Mouse (Mus musculus) thymus, adult 2 months (tissue): ENCODE results near the gene Zbtb20. TPM values are rescaled to one million over a fixed set of nuclear protein-coding genes. Genes with fewer than 3 reads are reported as not detected.

Experiments used
- DNase-seq: peaks from one replicate; pipeline ENCODE4 v3.0.0; 2021
- H3K27ac ChIP-seq: fragments of 200-500 bp; 2 replicates; pipeline ENCODE4 v1.5.1; 2012; ENCODE audit warnings: low read length, control low read depth; ENCODE audit not compliant: control insufficient read depth, insufficient read depth
- H3K27me3 ChIP-seq: fragments of 200-500 bp; 2 replicates; pipeline ENCODE4 v1.6.1; 2012; ENCODE audit warnings: mild to moderate bottlenecking, low read length, moderate library complexity, mixed read lengths; ENCODE audit not compliant: control insufficient read depth, insufficient read depth
- H3K36me3 ChIP-seq: fragments of 200-500 bp; 2 replicates; pipeline ENCODE4 v1.6.1; 2012; ENCODE audit warnings: mild to moderate bottlenecking, low read length, moderate library complexity; ENCODE audit not compliant: control insufficient read depth, insufficient read depth
- H3K4me1 ChIP-seq: fragments of 200-500 bp; replicated peaks from 2 replicates; pipeline ENCODE4 v1.6.1; 2012; ENCODE audit warnings: low read length; ENCODE audit not compliant: control insufficient read depth, insufficient read depth
- H3K4me3 ChIP-seq: fragments of 200-500 bp; 2 replicates; pipeline ENCODE4 v1.5.1; 2012; ENCODE audit warnings: mild to moderate bottlenecking, low read length, control low read depth, moderate library complexity; ENCODE audit not compliant: control insufficient read depth, insufficient read depth
- CTCF ChIP-seq: fragments of 200-500 bp; IDR thresholded peaks from 2 replicates; pipeline ENCODE4 v1.5.1; 2012; ENCODE audit warnings: mild to moderate bottlenecking, control low read depth, low read length, moderate library complexity, borderline replicate concordance; ENCODE audit not compliant: control insufficient read depth, poor library complexity, insufficient read depth; ENCODE audit errors: extremely low read depth
- POLR2A ChIP-seq: fragments of 200-500 bp; IDR thresholded peaks from 2 replicates; pipeline ENCODE4 v1.6.1; 2012; ENCODE audit warnings: mild to moderate bottlenecking, low read length, control low read depth, moderate library complexity; ENCODE audit not compliant: control insufficient read depth, poor library complexity, insufficient read depth; ENCODE audit errors: extremely low read depth
- WGBS: fragments of 180-500 bp; shearing (Covaris S2); methylation state at CpG from one replicate; pipeline ENCODE4 v1.1.7; 2018; 5-methylcytosine and 5-hydroxymethylcytosine counted together
- polyA plus RNA-seq: library from polyadenylated mRNA; depleted of rRNA; stranded (reverse); fragments of >200 nt; gene quantifications from 2 replicates; pipeline ENCODE4 v1.2.3, GENCODE M21; 2012

Zbtb20 gene
- polyA plus RNA-seq, 1 experiment, result 19.1 TPM

- no peaks in the 10 kb centered on the region for H3K27me3 ChIP-seq
- no peak for DNase-seq
- no peak for TF ChIP-seq POLR2A
- TF ChIP-seq CTCF, result no peak
- no peaks in the 10 kb centered on the region for H3K36me3 ChIP-seq
- WGBS, result 20% methylated on average over 5 of the region's 5 CpGs
- no peak overlapping the region for H3K4me3 ChIP-seq
- no peak overlapping the region for H3K27ac ChIP-seq
- no peaks in the 10 kb centered on the region for H3K4me1 ChIP-seq
Measured at GRCm38 (mm10) chr16:43448141-43448981, 572.7 kb downstream of the Zbtb20 start.

DNA sequence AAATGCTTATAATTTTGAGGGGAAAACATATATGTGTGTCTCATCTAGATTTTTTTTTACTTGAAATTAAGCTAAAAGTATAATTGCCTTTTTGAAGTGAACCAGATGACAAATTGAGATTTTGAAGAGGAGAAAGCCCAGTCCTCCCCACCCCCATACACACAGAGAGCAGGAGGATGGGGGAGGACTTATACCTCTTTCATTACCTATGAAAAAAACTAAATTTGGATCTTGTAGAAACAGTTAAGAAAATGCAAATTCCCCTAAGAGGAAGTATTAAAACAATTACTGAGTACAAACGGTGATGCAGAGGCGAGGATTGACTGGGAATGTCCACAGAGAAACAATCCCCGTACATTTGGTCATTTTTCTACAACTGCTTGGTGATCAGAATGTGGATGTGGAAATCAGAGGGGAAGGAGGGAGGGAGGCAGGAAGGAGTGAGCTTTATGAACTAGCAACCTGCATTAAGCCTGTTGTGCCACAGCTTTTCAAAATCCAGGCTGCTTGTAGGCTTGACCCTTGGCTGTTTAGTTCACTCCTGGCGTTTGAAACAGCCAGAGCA lies 578.8 kb downstream of the Zbtb20 start:
- no peak overlapping the region for H3K4me3 ChIP-seq
- H3K27me3 ChIP-seq, result no peaks in the 10 kb centered on the region
- DNase-seq, result no peak
- H3K4me1 ChIP-seq, result no peaks in the 10 kb centered on the region
- no peak overlapping the region for H3K27ac ChIP-seq
- H3K36me3 ChIP-seq, result no peaks in the 10 kb centered on the region
- no peak for TF ChIP-seq CTCF
- TF ChIP-seq POLR2A, result no peak
- 88% methylated on average over 4 of the region's 4 CpGs for WGBS

DNA sequence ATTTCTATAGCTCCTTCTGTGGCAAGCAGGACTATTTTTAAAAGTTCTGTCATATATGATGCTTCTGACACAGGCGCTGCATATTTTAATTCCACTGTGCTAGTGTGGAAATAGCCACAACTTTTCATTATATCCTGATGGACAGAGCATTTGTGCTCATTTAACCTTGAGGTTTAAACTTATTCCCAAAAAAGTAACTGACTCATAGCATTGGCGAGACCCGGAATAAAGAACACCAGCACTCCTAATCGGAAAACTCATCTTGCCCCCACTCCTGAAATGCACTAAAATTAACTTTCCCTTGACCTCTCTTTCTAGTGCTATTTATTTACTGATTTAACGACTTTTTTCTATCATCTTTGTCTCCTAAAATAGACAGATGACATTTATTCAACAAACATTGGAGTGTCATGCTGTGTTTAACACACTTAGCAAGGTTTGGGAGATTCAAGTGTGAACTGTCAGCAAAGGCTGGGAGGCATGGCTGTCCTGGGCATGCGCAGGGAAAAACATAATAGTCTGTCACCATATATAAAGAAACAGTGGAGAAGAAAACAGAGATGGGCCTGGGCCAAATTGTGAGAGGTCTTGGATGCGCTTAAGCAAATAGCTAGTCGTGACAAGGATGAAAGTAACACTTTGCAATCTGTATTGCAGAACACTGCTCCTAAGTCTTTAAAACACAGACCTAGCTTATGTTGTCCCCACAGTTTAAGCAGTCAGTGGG lies 580.9 kb downstream of the Zbtb20 start:
- no peaks in the 10 kb centered on the region for H3K27me3 ChIP-seq
- H3K4me1 ChIP-seq, result no peaks in the 10 kb centered on the region
- no peak for DNase-seq
- H3K27ac ChIP-seq, result no peak overlapping the region
- no peak for TF ChIP-seq POLR2A
- TF ChIP-seq CTCF, result no peak
- no peaks in the 10 kb centered on the region for H3K36me3 ChIP-seq
- no peak overlapping the region for H3K4me3 ChIP-seq
- 95% methylated on average over 8 of the region's 8 CpGs for WGBS

DNA sequence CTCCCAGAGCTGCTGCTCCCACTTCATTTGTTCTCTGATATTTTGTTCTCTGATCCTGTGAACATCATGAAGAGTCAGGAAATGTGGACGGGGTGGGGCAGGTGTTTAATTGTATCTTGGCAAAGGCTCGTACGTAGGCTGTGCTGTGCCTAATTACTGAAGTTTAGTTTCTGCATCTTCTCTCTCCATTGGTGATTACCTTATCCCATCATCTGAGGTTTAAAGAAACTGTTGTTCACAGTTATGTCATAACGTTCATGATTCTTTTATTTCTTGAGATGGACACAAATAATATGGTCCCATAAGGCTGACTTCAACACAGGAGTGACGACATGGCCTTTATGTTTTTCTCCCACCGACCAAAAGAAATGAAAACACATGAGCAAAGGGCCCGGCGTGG lies 582.1 kb downstream of the Zbtb20 start:
- no peaks in the 10 kb centered on the region for H3K4me1 ChIP-seq
- 93% methylated on average over 8 of the region's 8 CpGs for WGBS
- TF ChIP-seq CTCF (no peak), POLR2A (no peak)
- H3K27me3 ChIP-seq, result no peaks in the 10 kb centered on the region
- H3K36me3 ChIP-seq, result no peaks in the 10 kb centered on the region
- H3K27ac ChIP-seq, result no peak overlapping the region
- no peak overlapping the region for H3K4me3 ChIP-seq
- DNase-seq, result no peak

GRCm38 (mm10) chr16:43458726-43459223 lies 583.1 kb downstream of the Zbtb20 start:
- WGBS, result 97% methylated on average over 7 of the region's 7 CpGs

DNA sequence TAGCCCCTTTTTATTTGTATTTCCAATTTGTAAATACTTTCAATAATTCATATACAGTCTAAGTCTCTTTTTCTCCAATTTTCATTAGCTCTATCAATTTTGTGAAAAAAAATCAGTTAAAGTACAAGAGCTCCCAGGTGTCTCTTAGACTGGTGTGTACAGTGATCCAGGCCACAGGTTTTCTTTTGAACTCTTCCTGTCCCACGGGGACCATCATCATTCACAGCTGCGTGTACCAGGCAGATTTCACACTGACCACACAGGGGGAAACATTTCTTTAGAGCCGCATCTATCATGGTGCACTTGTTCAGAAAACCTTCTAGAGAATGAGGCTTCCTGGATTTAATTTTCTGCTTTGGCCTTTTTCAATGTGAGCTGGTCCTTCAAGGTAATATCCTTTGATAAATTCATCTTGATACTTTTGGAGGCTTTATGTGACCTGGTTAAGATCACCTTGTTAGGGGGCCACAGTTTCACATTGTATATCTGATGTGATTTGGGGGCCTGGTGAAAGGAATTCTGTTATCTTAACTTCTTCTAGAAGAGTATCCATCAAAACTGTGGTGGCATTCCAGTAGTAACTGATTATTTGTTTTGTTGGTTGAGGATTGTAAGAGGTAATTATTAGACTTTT lies 586.2 kb downstream of the Zbtb20 start:
- no peak for DNase-seq
- Histone ChIP-seq H3K4me1 (no peaks in the 10 kb centered on the region), H3K4me3 (no peak overlapping the region), H3K27me3 (no peaks in the 10 kb centered on the region), H3K27ac (no peak overlapping the region), H3K36me3 (no peaks in the 10 kb centered on the region)
- 93% methylated on average over 3 of the region's 3 CpGs for WGBS
- no peak for TF ChIP-seq CTCF
- no peak for TF ChIP-seq POLR2A

More at GRCm38 (mm10) chr16:43458726-43459223, 583.1 kb downstream of the Zbtb20 start:
- no peaks in the 10 kb centered on the region for H3K27me3 ChIP-seq
- no peak overlapping the region for H3K27ac ChIP-seq
- H3K4me1 ChIP-seq, result no peaks in the 10 kb centered on the region
- H3K4me3 ChIP-seq, result no peak overlapping the region
- no peaks in the 10 kb centered on the region for H3K36me3 ChIP-seq
- no peak for TF ChIP-seq CTCF
- TF ChIP-seq POLR2A, result no peak
- no peak for DNase-seq
